Mouse (Mus musculus): Measurements from ENCODE around the gene Acly. TPM values are rescaled to one million over a fixed set of nuclear protein-coding genes. Genes with fewer than 3 reads are reported as not detected.
"Not testable (repeated sequence)": the region's sequence is repeated elsewhere in the genome, so short reads cannot be mapped to it uniquely, and the experiment has no call there.

The Acly gene
- total and polyA plus RNA-seq, 2 experiments from 2014 or later = 35.5 to 75.6 TPM

- Histone ChIP-seq H3K4me3 (ENCODE audit: low read depth, low read length) (peak within 1 kb of the TSS; percentile 54), H3K36me3 (replicated peaks; ENCODE audit: control insufficient read depth, insufficient read depth, low read length) (no peaks in the 10 kb centered on the region), H3K4me2 (ENCODE audit: low read depth, low read length) (peak within 1 kb of the TSS; percentile 70), H3K9me3 (replicated peaks; ENCODE audit: control insufficient read depth, low read length) (no peaks in the 10 kb centered on the region), H3K27me3 (ENCODE audit: control insufficient read depth, insufficient read depth, low read length) (no peaks in the 10 kb centered on the region), H3K27ac (ENCODE audit: low read depth) (peak within 1 kb of the TSS; percentile 69), H3K9ac (replicated peaks; ENCODE audit: low read depth, low read length) (peak within 1 kb of the TSS; percentile 44; the same call in 1 of the 2 replicates), H3K4me1 (ENCODE audit: control insufficient read depth, insufficient read depth) (0 out of 2 replicates have a peak, but pooled peaks cover 5% of the 10 kb centered on the region)
- DNase-seq (ENCODE audit: low spot score) (peak; percentile 97), ATAC-seq (ENCODE audit: insufficient read depth, low read depth) (peak; percentile 99)
- WGBS = 5% methylated on average over 26 of the region's 28 CpGs
- TF ChIP-seq EP300 (IDR thresholded peaks at IDR 0.05; ENCODE audit: low read depth) (peak; percentile 45; the same call in 1 of the 2 replicates), CTCF (IDR thresholded peaks at IDR 0.05; ENCODE audit: low read depth) (peak; percentile 25; the same call in 1 of the 2 replicates)
Measured at GRCm38 (mm10) chr11:100544832-100545745, 17.3 kb upstream of the Acly start, which contains the start of gene Ttc25. Gene Ttc25, plus strand, starts transcription at chr11:100545607.

GRCm38 (mm10) chr11:100541577-100541976 is 13.8 kb upstream of the Acly start:
- Histone ChIP-seq H3K9ac (replicated peaks; ENCODE audit: low read depth, low read length) (no peak overlapping the region), H3K4me2 (ENCODE audit: low read depth, low read length) (no peak overlapping the region), H3K4me3 (ENCODE audit: low read depth, low read length) (no peak overlapping the region), H3K36me3 (replicated peaks; ENCODE audit: control insufficient read depth, insufficient read depth, low read length) (no peaks in the 10 kb centered on the region), H3K9me3 (replicated peaks; ENCODE audit: control insufficient read depth, low read length) (no peaks in the 10 kb centered on the region), H3K27ac (ENCODE audit: low read depth) (no peak overlapping the region), H3K27me3 (ENCODE audit: control insufficient read depth, insufficient read depth, low read length) (no peaks in the 10 kb centered on the region), H3K4me1 (ENCODE audit: control insufficient read depth, insufficient read depth) (0 out of 2 replicates have a peak, but pooled peaks cover 5% of the 10 kb centered on the region)
- ATAC-seq (ENCODE audit: insufficient read depth, low read depth) (no peak), DNase-seq (ENCODE audit: low spot score) (no peak)
- WGBS = 60% methylated on average over 2 of the region's 2 CpGs
- TF ChIP-seq EP300 (IDR thresholded peaks at IDR 0.05; ENCODE audit: low read depth) (no peak), CTCF (IDR thresholded peaks at IDR 0.05; ENCODE audit: low read depth) (no peak)

- 0 out of 2 replicates have a peak, but pooled peaks cover 5% of the 10 kb centered on the region for H3K4me1 ChIP-seq (ENCODE audit: control insufficient read depth, insufficient read depth)
- no peak overlapping the region for H3K4me3 ChIP-seq (ENCODE audit: low read depth, low read length)
- TF ChIP-seq EP300 (IDR thresholded peaks at IDR 0.05; ENCODE audit: low read depth) = no peak
- no peak for TF ChIP-seq CTCF (IDR thresholded peaks at IDR 0.05; ENCODE audit: low read depth)
- ATAC-seq (ENCODE audit: insufficient read depth, low read depth) = no peak
- H3K9ac ChIP-seq (replicated peaks; ENCODE audit: low read depth, low read length) = no peak overlapping the region
- no peak overlapping the region for H3K4me2 ChIP-seq (ENCODE audit: low read depth, low read length)
- H3K9me3 ChIP-seq (replicated peaks; ENCODE audit: control insufficient read depth, low read length) = no peaks in the 10 kb centered on the region
- no peaks in the 10 kb centered on the region for H3K36me3 ChIP-seq (replicated peaks; ENCODE audit: control insufficient read depth, insufficient read depth, low read length)
- no peak for DNase-seq (ENCODE audit: low spot score)
- no peaks in the 10 kb centered on the region for H3K27me3 ChIP-seq (ENCODE audit: control insufficient read depth, insufficient read depth, low read length)
- H3K27ac ChIP-seq (ENCODE audit: low read depth) = no peak overlapping the region
- 31% methylated on average over 6 of the region's 6 CpGs for WGBS
Measured at GRCm38 (mm10) chr11:100540966-100541365, 13.2 kb upstream of the Acly start.

- TF ChIP-seq EP300 (IDR thresholded peaks at IDR 0.05; ENCODE audit: low read depth) (no peak), CTCF (IDR thresholded peaks at IDR 0.05; ENCODE audit: low read depth) (no peak)
- Histone ChIP-seq H3K4me1 (ENCODE audit: control insufficient read depth, insufficient read depth) (no peaks in the 10 kb centered on the region), H3K27ac (ENCODE audit: low read depth) (no peak overlapping the region), H3K9me3 (replicated peaks; ENCODE audit: control insufficient read depth, low read length) (no peaks in the 10 kb centered on the region), H3K27me3 (ENCODE audit: control insufficient read depth, insufficient read depth, low read length) (no peaks in the 10 kb centered on the region), H3K36me3 (replicated peaks; ENCODE audit: control insufficient read depth, insufficient read depth, low read length) (no peaks in the 10 kb centered on the region), H3K9ac (replicated peaks; ENCODE audit: low read depth, low read length) (no peak overlapping the region), H3K4me2 (ENCODE audit: low read depth, low read length) (no peak overlapping the region), H3K4me3 (ENCODE audit: low read depth, low read length) (no peak overlapping the region)
- DNase-seq (ENCODE audit: low spot score) (no peak), ATAC-seq (ENCODE audit: insufficient read depth, low read depth) (no peak)
Measured at GRCm38 (mm10) chr11:100536466-100536865, 8.7 kb upstream of the Acly start.

GRCm38 (mm10) chr11:100535996-100536395 is 8.2 kb upstream of the Acly start:
- DNase-seq (ENCODE audit: low spot score) (no peak), ATAC-seq (ENCODE audit: insufficient read depth, low read depth) (no peak)
- Histone ChIP-seq H3K4me2 (ENCODE audit: low read depth, low read length) (no peak overlapping the region), H3K4me1 (ENCODE audit: control insufficient read depth, insufficient read depth) (no peaks in the 10 kb centered on the region), H3K9me3 (replicated peaks; ENCODE audit: control insufficient read depth, low read length) (no peaks in the 10 kb centered on the region), H3K27ac (ENCODE audit: low read depth) (no peak overlapping the region), H3K9ac (replicated peaks; ENCODE audit: low read depth, low read length) (no peak overlapping the region), H3K4me3 (ENCODE audit: low read depth, low read length) (no peak overlapping the region), H3K27me3 (ENCODE audit: control insufficient read depth, insufficient read depth, low read length) (no peaks in the 10 kb centered on the region), H3K36me3 (replicated peaks; ENCODE audit: control insufficient read depth, insufficient read depth, low read length) (no peaks in the 10 kb centered on the region)
- TF ChIP-seq CTCF (IDR thresholded peaks at IDR 0.05; ENCODE audit: low read depth) (no peak), EP300 (IDR thresholded peaks at IDR 0.05; ENCODE audit: low read depth) (no peak)
- 55% methylated on average over 1 of the region's 1 CpGs for WGBS

- H3K4me2 ChIP-seq (ENCODE audit: low read depth, low read length); H3K27me3 ChIP-seq (ENCODE audit: control insufficient read depth, insufficient read depth, low read length); H3K27ac ChIP-seq (ENCODE audit: low read depth); DNase-seq (ENCODE audit: low spot score); H3K9ac ChIP-seq (replicated peaks; ENCODE audit: low read depth, low read length); H3K36me3 ChIP-seq (replicated peaks; ENCODE audit: control insufficient read depth, insufficient read depth, low read length); H3K4me1 ChIP-seq (ENCODE audit: control insufficient read depth, insufficient read depth); H3K4me3 ChIP-seq (ENCODE audit: low read depth, low read length); ATAC-seq (ENCODE audit: insufficient read depth, low read depth); H3K9me3 ChIP-seq (replicated peaks; ENCODE audit: control insufficient read depth, low read length): not testable (repeated sequence)
- WGBS = 85% methylated on average over 6 of the region's 6 CpGs
Measured at GRCm38 (mm10) chr11:100534821-100535220, 7.0 kb upstream of the Acly start.

GRCm38 (mm10) chr11:100534411-100534810 is 6.6 kb upstream of the Acly start:
- WGBS = 74% methylated on average over 2 of the region's 2 CpGs

More at GRCm38 (mm10) chr11:100534411-100534810, 6.6 kb upstream of the Acly start:
- H3K4me3 ChIP-seq (ENCODE audit: low read depth, low read length); H3K36me3 ChIP-seq (replicated peaks; ENCODE audit: control insufficient read depth, insufficient read depth, low read length); H3K4me1 ChIP-seq (ENCODE audit: control insufficient read depth, insufficient read depth); H3K4me2 ChIP-seq (ENCODE audit: low read depth, low read length); H3K9me3 ChIP-seq (replicated peaks; ENCODE audit: control insufficient read depth, low read length); ATAC-seq (ENCODE audit: insufficient read depth, low read depth); H3K27ac ChIP-seq (ENCODE audit: low read depth); H3K9ac ChIP-seq (replicated peaks; ENCODE audit: low read depth, low read length); DNase-seq (ENCODE audit: low spot score); H3K27me3 ChIP-seq (ENCODE audit: control insufficient read depth, insufficient read depth, low read length): not testable (repeated sequence)
